Mouse (Mus musculus): ENCODE measurements at regions not wholly inside any gene's neighbourhood (a gene's known extent, or its start where the extent isn't known, plus 50 kb on each side); places are given as distances from the start of the nearest gene placed in this dataset.

GRCm38 (mm10) chr6:141001306-141001705 lies 247.8 kb upstream of the Pde3a start:
- intact Hi-C loops (cut with DNase I) = no loop called here
- no peak for DNase-seq

- DNase-seq = no peak
- intact Hi-C loops (cut with DNase I) = no loop called here
Measured at GRCm38 (mm10) chr6:141015055-141015681, 233.9 kb upstream of the Pde3a start.

GRCm38 (mm10) chr6:141023501-141023900 lies 225.6 kb upstream of the Pde3a start:
- intact Hi-C loops (cut with DNase I) = no loop called here
- DNase-seq = no peak

GRCm38 (mm10) chr6:141027353-141027752 lies 221.7 kb upstream of the Pde3a start:
- DNase-seq = no peak

GRCm38 (mm10) chr6:141027787-141028186 lies 221.3 kb upstream of the Pde3a start:
- intact Hi-C loops (cut with DNase I) = no loop called here
- no peak for DNase-seq

More at GRCm38 (mm10) chr6:141027353-141027752, 221.7 kb upstream of the Pde3a start:
- intact Hi-C loops (cut with DNase I) = no loop called here

- intact Hi-C loops (cut with DNase I) = no loop called here
- DNase-seq = no peak
Measured at GRCm38 (mm10) chr6:141034824-141035223, 214.2 kb upstream of the Pde3a start.

- intact Hi-C loops (cut with DNase I) = no loop called here
- no peak for DNase-seq
Measured at GRCm38 (mm10) chr6:141041358-141041757, 207.7 kb upstream of the Pde3a start.

- intact Hi-C loops (cut with DNase I) = no loop called here
- no peak for DNase-seq
Measured at GRCm38 (mm10) chr6:141041781-141042625, 207.1 kb upstream of the Pde3a start.

GRCm38 (mm10) chr6:141048271-141048670 lies 200.8 kb upstream of the Pde3a start:
- intact Hi-C loops (cut with DNase I) = no loop called here

GRCm38 (mm10) chr6:141050038-141050684 lies 198.9 kb upstream of the Pde3a start:
- no peak for DNase-seq
- intact Hi-C loops (cut with DNase I) = no loop called here

More at GRCm38 (mm10) chr6:141048271-141048670, 200.8 kb upstream of the Pde3a start:
- no peak for DNase-seq

GRCm38 (mm10) chr6:141054026-141054425 lies 195.0 kb upstream of the Pde3a start:
- intact Hi-C loops (cut with DNase I) = no loop called here

GRCm38 (mm10) chr6:141059250-141059916 lies 189.7 kb upstream of the Pde3a start:
- intact Hi-C loops (cut with DNase I) = no loop called here
- DNase-seq = no peak

More at GRCm38 (mm10) chr6:141054026-141054425, 195.0 kb upstream of the Pde3a start:
- DNase-seq = no peak

- intact Hi-C loops (cut with DNase I) = no loop called here
- no peak for DNase-seq
Measured at GRCm38 (mm10) chr6:141065724-141066123, 183.3 kb upstream of the Pde3a start.

- intact Hi-C loops (cut with DNase I) = no loop called here
Measured at GRCm38 (mm10) chr6:141068861-141069467, 180.1 kb upstream of the Pde3a start.

GRCm38 (mm10) chr6:141069896-141070295 lies 179.2 kb upstream of the Pde3a start:
- intact Hi-C loops (cut with DNase I) = no loop called here
- no peak for DNase-seq

More at GRCm38 (mm10) chr6:141068861-141069467, 180.1 kb upstream of the Pde3a start:
- DNase-seq = no peak

GRCm38 (mm10) chr6:141071507-141071906 lies 177.6 kb upstream of the Pde3a start:
- intact Hi-C loops (cut with DNase I) = no loop called here

GRCm38 (mm10) chr6:141091076-141091780 lies 157.8 kb upstream of the Pde3a start:
- no peak for DNase-seq

More at GRCm38 (mm10) chr6:141071507-141071906, 177.6 kb upstream of the Pde3a start:
- DNase-seq = no peak

GRCm38 (mm10) chr6:141091781-141092140 lies 157.3 kb upstream of the Pde3a start:
- intact Hi-C loops (cut with DNase I) = no loop called here
- no peak for DNase-seq

More at GRCm38 (mm10) chr6:141091076-141091780, 157.8 kb upstream of the Pde3a start:
- intact Hi-C loops (cut with DNase I) = no loop called here

- intact Hi-C loops (cut with DNase I) = no loop called here
- DNase-seq = no peak
Measured at GRCm38 (mm10) chr6:141097338-141098122, 151.5 kb upstream of the Pde3a start.

Data from gastrocnemius, postnatal 36 days (tissue).